Mouse (Mus musculus) right cerebral cortex, adult 2 months (tissue): ENCODE results near the gene Mfsd7a.

Experiments
- DNase-seq, 2 experiments: peaks; one replicate each; pipeline ENCODE4 v3.0.0; 2021 to 2022; ENCODE audit warnings: low spot score in 2 of 2

Gene Mfsd7a

DNA sequence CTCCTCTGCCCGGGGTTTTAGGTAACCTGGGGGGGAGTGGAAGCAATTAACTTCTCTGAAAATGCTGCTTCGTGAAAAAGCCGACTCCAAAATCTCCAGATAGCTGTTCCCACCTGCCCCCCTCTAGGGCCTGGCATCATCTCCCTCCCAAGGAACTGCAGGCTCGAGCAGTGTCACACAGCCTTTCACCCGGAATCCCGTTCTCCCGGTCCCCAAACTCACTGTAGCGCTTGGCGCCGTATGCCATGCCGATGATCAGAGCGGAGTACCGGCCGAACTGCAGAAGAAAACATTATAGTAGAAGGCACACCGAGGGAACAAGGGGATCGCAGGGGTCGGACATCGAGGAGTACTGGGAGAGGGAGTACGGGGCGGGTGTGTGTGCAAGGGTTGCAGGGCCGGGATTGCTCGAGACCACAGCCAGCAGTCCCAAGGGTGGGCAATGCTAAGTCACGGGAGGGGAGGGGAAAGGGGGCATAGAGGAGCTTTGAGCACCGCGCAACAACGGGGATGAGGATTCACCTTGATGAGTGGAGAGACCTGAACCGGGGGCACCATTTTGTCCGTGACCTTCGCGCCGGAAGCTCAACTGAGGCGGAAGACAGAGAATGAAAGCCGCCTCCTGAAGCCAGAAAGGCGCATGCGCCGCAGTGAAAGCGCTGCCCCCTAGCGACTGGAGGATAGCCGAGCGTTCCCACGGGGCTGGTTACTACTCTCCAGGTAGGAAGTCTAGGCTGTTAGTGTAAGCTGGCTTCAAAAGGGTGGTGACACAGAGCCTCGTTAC lies 14.7 kb downstream of the Mfsd7a start, which contains the start of gene Atp5k:
TSS of gene Atp5k (minus strand) at position 645 of the 784 bp plus-strand sequence.
- DNase-seq = peak; percentile 96 to 98

DNA sequence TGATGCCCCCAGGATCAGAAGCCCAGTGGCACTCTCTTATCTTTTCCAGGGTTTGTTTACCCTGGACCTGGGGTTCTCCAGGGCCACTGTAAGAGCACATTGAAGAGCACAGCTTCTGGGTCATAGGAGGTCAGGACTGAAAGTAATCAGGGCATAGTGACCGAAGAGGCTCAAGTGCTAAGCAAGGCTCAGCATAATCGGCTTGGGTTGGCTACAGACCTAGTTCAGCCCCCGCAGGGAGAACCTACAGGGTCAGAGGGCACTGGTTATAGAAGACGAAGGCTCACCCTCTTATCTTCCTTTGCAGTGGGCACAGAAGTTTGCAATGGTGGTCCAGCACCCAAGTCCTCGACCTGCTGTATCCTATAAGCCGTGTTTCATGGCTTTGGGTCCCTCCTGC lies 17.5 kb downstream of the Mfsd7a start:
- no peak for DNase-seq

DNA sequence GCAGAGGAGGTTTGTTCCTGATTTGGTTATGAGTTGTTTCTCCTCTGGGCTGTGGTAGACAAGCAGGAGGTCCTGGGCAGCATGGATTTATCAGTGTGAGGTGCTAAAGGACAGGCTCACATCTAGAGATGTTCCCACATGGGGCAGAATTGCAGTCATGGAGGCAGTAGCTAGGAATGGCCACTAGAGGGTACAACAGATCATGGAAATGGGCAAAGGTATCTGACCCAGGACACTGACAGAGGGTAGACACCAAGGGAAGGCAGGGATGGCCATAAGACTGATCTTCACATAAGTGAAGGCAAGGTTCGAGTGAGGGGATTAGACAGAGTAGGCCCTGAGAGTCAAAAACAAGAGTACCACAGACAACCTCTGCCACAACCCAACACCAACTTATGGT lies 21.5 kb downstream of the Mfsd7a start:
- DNase-seq = peak; percentile 49 to 55

DNA sequence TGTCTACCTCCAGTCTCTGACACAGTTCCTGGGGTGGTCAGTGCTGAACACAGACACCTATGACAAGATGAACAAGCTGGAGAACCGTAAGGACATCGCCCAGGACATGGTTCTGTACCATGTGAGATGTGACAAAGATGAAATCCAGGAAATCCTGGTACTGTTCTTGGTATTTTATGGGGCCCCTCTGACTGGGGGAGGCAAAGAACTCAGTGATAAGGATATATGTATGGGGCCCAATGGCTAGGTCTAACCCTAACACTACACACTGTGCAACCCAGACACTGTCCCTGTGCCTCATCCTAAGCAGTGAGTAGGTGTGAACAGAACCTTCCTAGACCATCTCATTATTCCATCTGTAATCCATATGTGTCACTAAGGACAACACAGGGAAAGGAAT lies 25.3 kb downstream of the Mfsd7a start:
- no peak for DNase-seq

DNA sequence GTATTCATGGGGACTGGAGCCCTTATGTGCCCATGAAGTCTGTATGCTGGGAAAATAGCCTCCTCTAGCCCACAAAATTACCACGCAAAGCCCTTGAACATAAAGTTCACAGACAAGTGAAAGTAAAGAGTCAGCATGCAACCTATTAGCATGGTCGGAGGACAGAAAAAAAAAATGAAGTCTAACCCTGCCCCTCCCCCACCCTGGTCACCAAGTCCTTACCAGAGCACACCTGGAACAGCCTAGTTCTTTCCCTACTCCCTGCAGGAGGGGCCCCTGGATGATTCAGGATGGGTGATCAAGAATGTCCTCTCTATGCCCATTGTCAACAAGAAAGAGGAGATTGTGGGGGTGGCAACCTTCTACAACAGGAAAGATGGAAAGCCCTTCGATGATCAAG lies 25.9 kb downstream of the Mfsd7a start:
- DNase-seq = no peak

DNA sequence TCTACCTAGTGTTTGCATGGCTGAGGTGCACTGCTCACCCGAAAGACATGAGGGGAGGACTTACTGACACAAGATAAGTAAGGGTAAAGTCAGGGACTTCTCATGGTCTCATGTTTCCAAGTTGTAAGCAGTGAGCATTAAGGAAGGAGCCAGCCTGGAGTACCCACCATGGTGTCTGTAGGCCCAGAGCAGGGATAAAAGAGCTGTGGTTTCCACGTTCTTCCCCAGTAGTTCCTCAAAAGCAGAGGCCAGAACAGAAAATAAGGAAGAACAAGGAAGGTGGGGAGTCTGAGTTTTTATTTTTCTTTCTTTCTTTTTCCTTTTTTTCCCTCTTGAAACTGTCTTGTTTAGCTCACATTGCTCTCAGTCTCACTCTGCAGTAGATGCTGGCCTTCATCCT lies 34.0 kb downstream of the Mfsd7a start:
- no peak for DNase-seq

DNA sequence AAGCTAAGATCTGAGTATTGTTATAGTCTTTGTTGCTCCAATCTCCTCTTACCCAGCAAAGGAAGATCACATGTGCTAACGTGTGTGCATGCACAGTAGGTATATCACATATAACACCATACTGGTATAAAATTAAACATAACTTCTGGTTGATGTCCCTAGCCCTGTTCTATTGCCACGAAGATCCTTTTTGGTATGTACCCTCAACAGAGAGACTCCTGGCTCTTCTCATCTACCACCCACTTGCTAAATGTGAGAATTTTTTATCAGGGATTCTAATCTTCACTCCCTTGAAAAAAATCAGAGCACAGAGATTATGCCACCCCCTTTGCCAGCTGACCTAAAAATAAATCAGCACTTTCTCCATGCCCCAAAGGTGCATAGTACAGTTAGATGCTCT lies 41.7 kb downstream of the Mfsd7a start:
- DNase-seq = no peak

DNA sequence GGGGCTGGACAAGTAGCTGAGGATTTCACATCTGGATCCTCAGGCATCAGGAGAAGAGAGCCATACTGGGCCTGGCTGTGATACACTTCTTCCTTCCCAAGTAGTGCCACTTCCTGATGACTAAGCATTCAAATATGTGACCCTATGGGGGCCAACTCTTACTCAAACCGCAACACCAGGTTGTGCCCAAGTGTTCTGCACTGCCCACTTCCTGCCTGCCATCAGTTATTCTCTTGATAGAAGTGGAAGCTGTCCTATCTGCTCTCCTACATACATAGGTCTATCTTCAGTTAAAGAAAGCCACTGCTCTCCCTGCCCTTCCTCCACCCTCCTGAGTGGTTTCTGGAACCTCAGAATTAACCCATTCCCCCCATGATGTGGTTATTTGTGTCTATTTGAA lies 43.2 kb downstream of the Mfsd7a start:
- DNase-seq = no peak

DNA sequence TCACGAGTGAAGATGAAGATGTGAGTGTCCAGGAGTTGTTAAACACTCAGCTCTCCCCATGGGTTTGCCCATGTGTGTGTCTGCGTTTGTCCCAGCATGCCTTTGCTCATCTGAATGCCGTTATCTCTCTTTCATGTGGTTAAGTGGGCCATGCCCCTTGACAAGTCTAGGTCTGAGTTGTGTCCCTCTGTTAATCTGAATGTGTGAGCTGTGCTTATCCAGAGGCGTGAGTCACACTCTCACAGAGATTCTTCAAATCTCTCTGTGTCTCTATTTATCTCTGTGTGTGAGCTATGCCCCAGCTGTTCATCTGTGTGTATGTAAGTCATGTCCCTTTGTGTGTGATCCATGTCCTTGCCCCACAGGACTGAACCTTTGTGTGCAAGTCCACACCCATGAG lies 45.2 kb downstream of the Mfsd7a start:
- no peak for DNase-seq
